Comparison of ENCODE assay signal across 30 mouse cellular contexts in the genomic region with DNA sequence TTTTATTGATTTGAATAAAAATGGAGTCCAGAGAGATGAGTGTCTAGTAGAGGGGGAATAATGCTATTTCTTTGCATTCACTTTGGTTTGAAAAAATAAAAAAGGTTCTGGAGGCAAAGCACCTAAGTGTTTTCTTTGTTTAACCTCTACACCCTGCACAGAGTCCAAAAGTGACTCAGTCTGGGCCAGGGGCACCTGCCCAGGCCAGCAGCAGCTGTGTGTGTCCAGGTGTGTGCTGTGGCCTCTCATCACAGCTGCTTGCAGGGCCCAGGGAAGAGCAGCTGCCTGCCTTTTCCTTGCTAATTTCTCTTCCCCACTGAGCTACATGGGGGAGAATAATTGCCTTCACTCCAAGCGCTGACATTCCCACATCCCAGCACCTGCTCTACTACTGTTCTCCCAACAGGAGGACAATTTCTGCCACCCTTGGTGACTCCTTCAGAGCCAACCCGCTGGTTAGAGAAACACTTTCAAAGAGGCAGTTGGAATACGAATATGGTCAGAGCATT.
A peak's percentile ranks its signal among the peaks of the same experiment; 100 is the strongest.
DNase-seq lines count a peak whose midpoint lies in the region; ATAC-seq and TF ChIP-seq lines count a peak whose summit lies in the region.
"Had no signal": no experiment of that assay in that cellular context is flagged by ENCODE, and none has a peak within 500 bp of the region (broad histone marks: within the 10 kb centered on the region; RNA-seq: fewer than 3 reads in every experiment).

No protein-coding gene starts in this region.

- no peak for TF ChIP-seq CTCF in liver, adult 2 months (IDR thresholded peaks at IDR 0.05; ENCODE audit: low read depth, low read length)
- no peak for TF ChIP-seq CTCF in hindbrain, postnatal 0 days (IDR thresholded peaks at IDR 0.05; ENCODE audit: low read depth)
- TF ChIP-seq CTCF in liver, postnatal 0 days (IDR thresholded peaks at IDR 0.05; ENCODE audit: low read depth): no peak

- 0 out of 2 replicates have a peak, but pooled peaks have one; percentile 29 for ATAC-seq in forebrain, embryonic 14.5 days
- no peak for ATAC-seq in liver, embryonic 12.5 days
- ATAC-seq in hindbrain, postnatal 0 days: no peak
- ATAC-seq in liver, postnatal 0 days: peak; percentile 85
- ATAC-seq: midbrain, embryonic 15.5 days had no signal

- no peaks in the 10 kb centered on the region for H3K4me1 ChIP-seq in forebrain, embryonic 14.5 days (ENCODE audit: control insufficient read depth, insufficient read depth, low read length)
- no peaks in the 10 kb centered on the region for H3K4me1 ChIP-seq in forebrain, embryonic 10.5 days
- H3K4me1 ChIP-seq in liver, adult 2 months (ENCODE audit: control insufficient read depth, insufficient read depth, low read length): peaks cover 5% of the 10 kb centered on the region; the same call in 1 of the 2 replicates
- no peaks in the 10 kb centered on the region for H3K4me1 ChIP-seq in liver, embryonic 12.5 days
- H3K4me1 ChIP-seq in hindbrain, postnatal 0 days (ENCODE audit: insufficient read depth, low read length): no peaks in the 10 kb centered on the region
- H3K4me1 ChIP-seq in liver, postnatal 0 days (ENCODE audit: insufficient read depth): 0 out of 2 replicates have a peak, but pooled peaks cover 2% of the 10 kb centered on the region
- H3K4me1 ChIP-seq: heart, embryonic 13.5 days; limb, embryonic 15.5 days; lung, embryonic 15.5 days; megakaryocyte, embryonic 14.5 days; midbrain, embryonic 15.5 days; stomach, embryonic 15.5 days had no signal

- H3K9me3 ChIP-seq in forebrain, embryonic 14.5 days (replicated peaks; ENCODE audit: control insufficient read depth, low read length): no peaks in the 10 kb centered on the region
- H3K9me3 ChIP-seq in forebrain, embryonic 10.5 days: no peaks in the 10 kb centered on the region
- no peaks in the 10 kb centered on the region; the same call in 1 of the 2 replicates for H3K9me3 ChIP-seq in liver, embryonic 12.5 days (replicated peaks)
- H3K9me3 ChIP-seq in hindbrain, postnatal 0 days (ENCODE audit: low read length): no peaks in the 10 kb centered on the region
- no peaks in the 10 kb centered on the region for H3K9me3 ChIP-seq in liver, postnatal 0 days (ENCODE audit: low read length)
- H3K9me3 ChIP-seq: heart, embryonic 13.5 days; limb, embryonic 15.5 days; lung, embryonic 15.5 days; midbrain, embryonic 15.5 days; stomach, embryonic 15.5 days had no signal

- no peaks in the 10 kb centered on the region for H3K27me3 ChIP-seq in forebrain, embryonic 14.5 days (replicated peaks; ENCODE audit: control insufficient read depth, insufficient read depth, low read length)
- H3K27me3 ChIP-seq in forebrain, embryonic 10.5 days (ENCODE audit: poor library complexity, severe bottlenecking): no peaks in the 10 kb centered on the region
- no peaks in the 10 kb centered on the region for H3K27me3 ChIP-seq in liver, adult 2 months (ENCODE audit: control insufficient read depth, insufficient read depth, low read length)
- H3K27me3 ChIP-seq in liver, embryonic 12.5 days (replicated peaks): no peaks in the 10 kb centered on the region
- H3K27me3 ChIP-seq in hindbrain, postnatal 0 days (ENCODE audit: insufficient read depth, low read length): no peaks in the 10 kb centered on the region
- no peaks in the 10 kb centered on the region for H3K27me3 ChIP-seq in liver, postnatal 0 days (ENCODE audit: insufficient read depth, low read length)
- H3K27me3 ChIP-seq: heart, embryonic 13.5 days; limb, embryonic 15.5 days; lung, embryonic 15.5 days; megakaryocyte, embryonic 14.5 days; midbrain, embryonic 15.5 days; stomach, embryonic 15.5 days had no signal

- 0 out of 2 replicates have a peak, but pooled peaks have one; percentile 8 for TF ChIP-seq EP300 in liver, postnatal 0 days (IDR thresholded peaks at IDR 0.05; ENCODE audit: low read depth)

- H3K4me3 ChIP-seq in forebrain, embryonic 14.5 days (ENCODE audit: low read depth, low read length): no peak overlapping the region
- no peak overlapping the region for H3K4me3 ChIP-seq in forebrain, embryonic 10.5 days
- H3K4me3 ChIP-seq in liver, adult 2 months (ENCODE audit: insufficient read depth, low read depth, low read length): no peak overlapping the region
- no peak overlapping the region for H3K4me3 ChIP-seq in liver, embryonic 12.5 days
- H3K4me3 ChIP-seq in hindbrain, postnatal 0 days (ENCODE audit: low read length): no peak overlapping the region
- H3K4me3 ChIP-seq in liver, postnatal 0 days (ENCODE audit: low read depth, low read length): no peak overlapping the region
- H3K4me3 ChIP-seq: heart, adult 2 months; heart, embryonic 13.5 days; left cerebral cortex, adult 2 months; limb, embryonic 15.5 days; lung, embryonic 15.5 days; megakaryocyte, embryonic 14.5 days; midbrain, embryonic 15.5 days; myocyte; stomach, embryonic 15.5 days had no signal

- DNase-seq in forebrain, embryonic 14.5 days (ENCODE audit: low spot score): peak; percentile 8
- DNase-seq in forebrain, embryonic 10.5 days (ENCODE audit: extremely low spot score, low spot score): no peak
- DNase-seq in liver, adult 2 months (ENCODE audit: extremely low read depth, low read depth, low spot score): peak; percentile 67
- DNase-seq in hindbrain, postnatal 0 days (ENCODE audit: low spot score): peak; percentile 5
- peak; percentile 24 for DNase-seq in liver, postnatal 0 days
- DNase-seq in urinary bladder, postnatal 14 days (ENCODE audit: low spot score): no peak
- DNase-seq in adrenal gland, postnatal 10 days: no peak
- DNase-seq: adrenal gland, postnatal 36 days; cerebellum, adult 11-12 months; cerebellum, postnatal 36 days; gastrocnemius, postnatal 25 days; heart, adult 2 months; heart, postnatal 14 days; kidney, adult 2 months; left cerebral cortex, postnatal 4 days; lung, postnatal 36 days; right cerebral cortex, adult 18-20 months; right cerebral cortex, postnatal 4 days; thymus, adult 2 months; thymus, postnatal 4 days had no signal

- H3K4me2 ChIP-seq in forebrain, embryonic 14.5 days (ENCODE audit: low read length): no peak overlapping the region
- H3K4me2 ChIP-seq in liver, embryonic 12.5 days: no peak overlapping the region
- no peak overlapping the region for H3K4me2 ChIP-seq in hindbrain, postnatal 0 days (ENCODE audit: low read depth, low read length)
- H3K4me2 ChIP-seq in liver, postnatal 0 days (ENCODE audit: low read depth, low read length): no peak overlapping the region
- H3K4me2 ChIP-seq: heart, embryonic 13.5 days; limb, embryonic 15.5 days; lung, embryonic 15.5 days; midbrain, embryonic 15.5 days; stomach, embryonic 15.5 days had no signal

- H3K36me3 ChIP-seq in forebrain, embryonic 14.5 days (ENCODE audit: control insufficient read depth, insufficient read depth, low read length): no peaks in the 10 kb centered on the region
- no peaks in the 10 kb centered on the region for H3K36me3 ChIP-seq in forebrain, embryonic 10.5 days (replicated peaks)
- H3K36me3 ChIP-seq in liver, adult 2 months (ENCODE audit: control insufficient read depth, insufficient read depth, low read length): no peaks in the 10 kb centered on the region
- no peaks in the 10 kb centered on the region for H3K36me3 ChIP-seq in liver, embryonic 12.5 days
- no peaks in the 10 kb centered on the region for H3K36me3 ChIP-seq in hindbrain, postnatal 0 days (ENCODE audit: insufficient read depth, low read length)
- H3K36me3 ChIP-seq in liver, postnatal 0 days (replicated peaks; ENCODE audit: insufficient read depth, low read length): no peaks in the 10 kb centered on the region
- H3K36me3 ChIP-seq: heart, embryonic 13.5 days; limb, embryonic 15.5 days; lung, embryonic 15.5 days; midbrain, embryonic 15.5 days; stomach, embryonic 15.5 days had no signal

- TF ChIP-seq POLR2A in liver, adult 2 months (IDR thresholded peaks at IDR 0.05; ENCODE audit: extremely low read depth, insufficient read depth, low read length): no peak

- 22% methylated on average over 3 of the region's 3 CpGs for WGBS in forebrain, embryonic 14.5 days
- WGBS in forebrain, embryonic 10.5 days: 34% methylated on average over 3 of the region's 3 CpGs
- WGBS in liver, adult 2 months: 60% methylated on average over 3 of the region's 3 CpGs
- WGBS in liver, embryonic 12.5 days (ENCODE audit: insufficient replicate concordance): 35% methylated on average over 3 of the region's 3 CpGs
- WGBS in hindbrain, postnatal 0 days: 29% methylated on average over 3 of the region's 3 CpGs
- WGBS in liver, postnatal 0 days (ENCODE audit: insufficient replicate concordance): 49% methylated on average over 3 of the region's 3 CpGs

- no peaks in the 10 kb centered on the region for H3K79me2 ChIP-seq in liver, adult 2 months (ENCODE audit: control insufficient read depth, insufficient read depth, low read length)

- H3K27ac ChIP-seq in forebrain, embryonic 14.5 days (ENCODE audit: low read depth, low read length): no peak overlapping the region
- no peak overlapping the region for H3K27ac ChIP-seq in forebrain, embryonic 10.5 days
- no peak overlapping the region for H3K27ac ChIP-seq in liver, adult 2 months (replicated peaks; ENCODE audit: insufficient read depth, low read depth, low read length)
- no peak overlapping the region for H3K27ac ChIP-seq in liver, embryonic 12.5 days
- H3K27ac ChIP-seq in hindbrain, postnatal 0 days: no peak overlapping the region
- H3K27ac ChIP-seq in liver, postnatal 0 days (ENCODE audit: low read depth): peak overlapping the region; percentile 22; the same call in 1 of the 2 replicates
- H3K27ac ChIP-seq: heart, adult 2 months; heart, embryonic 13.5 days; kidney, postnatal 0 days; left cerebral cortex, adult 2 months; limb, embryonic 15.5 days; lung, embryonic 15.5 days; midbrain, embryonic 15.5 days; stomach, embryonic 15.5 days had no signal

- no peak overlapping the region for H3K9ac ChIP-seq in forebrain, embryonic 14.5 days (ENCODE audit: low read length)
- no peak overlapping the region for H3K9ac ChIP-seq in liver, adult 2 months (ENCODE audit: low read depth, low read length)
- no peak overlapping the region for H3K9ac ChIP-seq in liver, embryonic 12.5 days
- no peak overlapping the region for H3K9ac ChIP-seq in hindbrain, postnatal 0 days (replicated peaks; ENCODE audit: low read length)
- no peak overlapping the region for H3K9ac ChIP-seq in liver, postnatal 0 days (replicated peaks)
- H3K9ac ChIP-seq: heart, embryonic 13.5 days; limb, embryonic 15.5 days; lung, embryonic 15.5 days; midbrain, embryonic 15.5 days; stomach, embryonic 15.5 days had no signal

Comparison
In these comparisons a context has a peak if more than half of its experiments do, and no peak if none do; other contexts are left out.
1. ATAC-seq: peak in forebrain, embryonic 14.5 days (single experiment) and liver, postnatal 0 days (single experiment); none in liver, embryonic 12.5 days (single experiment) and hindbrain, postnatal 0 days (single experiment).
2. DNase-seq: peak in forebrain, embryonic 14.5 days (single experiment), liver, adult 2 months (single experiment), hindbrain, postnatal 0 days (single experiment) and liver, postnatal 0 days (single experiment); none in forebrain, embryonic 10.5 days (single experiment), urinary bladder, postnatal 14 days (single experiment) and adrenal gland, postnatal 10 days (single experiment).